Mouse (Mus musculus): ENCODE measurements around the gene Unk. TPM values are rescaled to one million over a fixed set of nuclear protein-coding genes. Genes with fewer than 3 reads are reported as not detected.

Gene Unk
- polyA plus RNA-seq, 1 experiment from 2014 or later: 24.9 TPM

DNA sequence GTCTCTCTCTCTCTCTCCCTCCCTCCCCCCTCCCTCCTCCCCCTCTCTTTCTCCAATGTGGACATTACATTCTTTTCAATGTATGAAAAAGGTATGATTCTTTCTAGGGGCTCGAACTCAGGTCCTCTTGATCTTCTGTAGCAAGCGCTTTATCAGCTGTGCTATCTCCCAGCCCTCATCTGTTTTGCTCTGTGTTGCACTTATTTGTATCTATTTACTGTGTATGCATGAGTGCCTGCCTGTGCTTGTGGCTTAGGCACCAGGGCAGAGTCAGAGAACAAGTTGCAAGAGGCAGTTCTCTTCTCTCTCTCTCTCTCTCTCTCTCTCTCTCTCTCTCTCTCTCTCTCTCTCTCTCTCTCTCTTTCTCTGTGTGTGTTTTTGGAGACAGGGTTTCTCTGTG lies 74.9 kb downstream of the Unk start:
- CTCF ChIA-PET: interaction anchor here (1.0 to 1.5 kb wide), 2 partner anchors 13 to 14 kb away, joined by 3 to 4 read pairs; no protein-coding TSS in a partner anchor
- ATAC-seq (no peak), DNase-seq (ENCODE audit: low read depth, low spot score) (no peak)
- no peak for TF ChIP-seq CTCF (IDR thresholded peaks at IDR 0.05)
- H3K27me3 ChIP-seq: no peaks in the 10 kb centered on the region
- in situ Hi-C loops (cut with MboI; ENCODE audit: low pct_unique_long_range_greater_than_20kb): no loop called here
- POLR2A ChIA-PET: interaction anchor here (0.5 to 1.4 kb wide), 4 partner anchors 17 to 120 kb away, joined by 3 to 6 read pairs (median 4); no protein-coding TSS in a partner anchor

- in situ Hi-C loops (cut with MboI; ENCODE audit: low pct_unique_long_range_greater_than_20kb): no loop called here
- no peak for ATAC-seq
- H3K27me3 ChIP-seq: no peaks in the 10 kb centered on the region
- TF ChIP-seq CTCF (IDR thresholded peaks at IDR 0.05): no peak
- ChIA-PET POLR2A (interaction anchor here (2.4 kb wide), 1 partner anchor 8 kb away, joined by 13 read pairs; no protein-coding TSS in a partner anchor), CTCF (interaction anchor here (1.5 to 2.0 kb wide), 2 partner anchors 8 to 15 kb away, joined by 4 to 8 read pairs; no protein-coding TSS in a partner anchor)
- DNase-seq (ENCODE audit: low read depth, low spot score): no peak
Measured at GRCm38 (mm10) chr11:116106154-116106962, 76.2 kb downstream of the Unk start.

DNA sequence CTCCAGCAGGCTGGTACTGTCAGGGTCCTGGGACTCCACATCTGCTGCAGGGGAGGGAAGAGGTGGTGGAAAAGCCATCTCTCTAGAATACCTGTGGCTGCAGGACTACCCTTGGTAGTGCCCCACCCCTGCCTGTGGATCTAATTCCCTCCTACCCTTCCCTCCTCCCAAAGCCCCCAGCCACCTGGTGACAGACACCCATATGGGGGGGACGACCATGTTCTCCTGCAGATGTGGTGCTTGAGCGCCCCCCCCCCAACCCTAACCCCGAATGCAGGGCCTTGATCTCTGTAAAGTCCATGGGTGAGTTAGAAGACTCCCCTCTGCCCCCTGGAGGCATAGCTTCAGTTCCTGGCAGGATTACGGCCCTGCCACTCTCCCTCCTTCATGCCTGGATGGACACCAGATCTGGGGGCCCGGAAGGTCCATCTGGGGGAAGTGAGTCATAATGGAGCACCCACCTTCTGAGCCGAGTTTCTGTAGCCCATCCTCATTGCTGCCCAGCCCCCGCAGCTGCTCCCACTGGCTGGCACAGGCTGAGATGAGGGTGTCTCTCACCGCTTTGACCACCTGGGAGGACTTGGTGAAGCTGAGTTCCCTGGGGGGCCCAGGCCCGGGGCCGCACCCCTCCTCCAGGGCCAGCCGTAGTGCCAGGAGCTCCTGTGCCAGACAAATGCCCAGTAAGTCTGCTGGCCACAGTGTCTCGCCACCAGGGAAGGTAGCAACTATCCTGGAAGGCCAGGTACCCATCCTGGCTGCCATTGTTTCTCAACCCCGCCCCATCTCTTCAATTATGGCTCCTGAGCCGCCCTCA lies 77.0 kb downstream of the Unk start:
- in situ Hi-C loops (cut with MboI; ENCODE audit: low pct_unique_long_range_greater_than_20kb): no loop called here
- CTCF ChIA-PET: interaction anchor here (1.0 to 2.0 kb wide), 3 partner anchors 9 to 18 kb away, joined by 3 to 8 read pairs (median 4); no protein-coding TSS in a partner anchor
- no peak for DNase-seq (ENCODE audit: low read depth, low spot score)

DNA sequence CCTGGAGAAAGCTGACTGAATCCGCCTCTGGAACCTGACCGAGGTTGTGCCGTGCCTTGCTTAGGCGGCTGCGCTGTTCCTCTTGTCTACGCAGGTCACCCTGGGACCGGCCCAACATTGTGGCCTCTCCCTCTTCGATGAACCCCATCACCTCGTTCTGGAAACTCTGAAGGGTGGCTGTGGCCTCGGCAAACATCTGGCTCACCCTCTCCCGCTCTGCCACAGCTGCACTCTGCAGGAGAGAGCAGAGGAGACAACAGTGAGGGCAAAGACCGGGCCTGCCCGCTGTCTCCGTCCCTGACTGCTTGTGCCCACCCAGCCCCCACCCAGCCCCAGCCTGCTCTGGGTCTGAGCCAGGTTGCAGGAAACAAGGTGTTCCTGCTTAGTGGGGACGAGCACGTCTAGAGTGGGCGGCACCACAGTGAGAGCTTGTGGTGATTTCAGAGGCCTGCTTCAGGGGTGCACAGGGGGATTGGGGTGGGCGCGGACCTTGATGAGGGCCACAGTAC lies 77.7 kb downstream of the Unk start:
- ATAC-seq (no peak), DNase-seq (ENCODE audit: low read depth, low spot score) (no peak)
- ChIA-PET POLR2A (interaction anchor here (1.0 to 2.4 kb wide), 4 partner anchors 8 to 21 kb away, joined by 3 to 13 read pairs (median 8); no protein-coding TSS in a partner anchor), CTCF (interaction anchor here (1.0 to 2.0 kb wide), 3 partner anchors 10 to 19 kb away, joined by 3 to 8 read pairs (median 4); no protein-coding TSS in a partner anchor)
- in situ Hi-C loops (cut with MboI; ENCODE audit: low pct_unique_long_range_greater_than_20kb): no loop called here
- no peak for TF ChIP-seq CTCF (IDR thresholded peaks at IDR 0.05)
- H3K27me3 ChIP-seq: no peaks in the 10 kb centered on the region

More for the DNA sequence above, 77.0 kb downstream of the Unk start:
- POLR2A ChIA-PET: interaction anchor here (0.6 to 2.4 kb wide), 3 partner anchors 9 to 145 kb away, joined by 3 to 13 read pairs (median 4); no protein-coding TSS in a partner anchor
- H3K27me3 ChIP-seq: no peaks in the 10 kb centered on the region
- no peak for TF ChIP-seq CTCF (IDR thresholded peaks at IDR 0.05)
- ATAC-seq: no peak

GRCm38 (mm10) chr11:116108464-116109137 lies 78.5 kb downstream of the Unk start:
- POLR2A ChIA-PET: interaction anchor here (0.6 to 2.4 kb wide), 7 partner anchors 9 to 86 kb away, joined by 3 to 13 read pairs (median 5); no protein-coding TSS in a partner anchor
- in situ Hi-C loops (cut with MboI; ENCODE audit: low pct_unique_long_range_greater_than_20kb): no loop called here
- no peak for DNase-seq (ENCODE audit: low read depth, low spot score)
- CTCF ChIA-PET: interaction anchor here (1.1 to 1.3 kb wide), 2 partner anchors 18 to 21 kb away, joined by 3 read pairs; partner anchors contain the start of gene Wbp2
- no peaks in the 10 kb centered on the region for H3K27me3 ChIP-seq
- TF ChIP-seq CTCF (IDR thresholded peaks at IDR 0.05): no peak
- no peak for ATAC-seq

GRCm38 (mm10) chr11:116109441-116110081 lies 79.4 kb downstream of the Unk start:
- H3K27me3 ChIP-seq: no peaks in the 10 kb centered on the region
- ATAC-seq (peak; percentile 24), DNase-seq (ENCODE audit: low read depth, low spot score) (no peak)
- ChIA-PET CTCF (interaction anchor here (1.0 to 2.9 kb wide), 4 partner anchors 12 to 22 kb away, joined by 3 to 18 read pairs (median 4); partner anchors contain the start of gene Wbp2), POLR2A (interaction anchor here (0.6 to 2.3 kb wide), 6 partner anchors 10 to 87 kb away, joined by 3 to 12 read pairs (median 4); no protein-coding TSS in a partner anchor)
- TF ChIP-seq CTCF (IDR thresholded peaks at IDR 0.05): no peak
- in situ Hi-C loops (cut with MboI; ENCODE audit: low pct_unique_long_range_greater_than_20kb): no loop called here

DNA sequence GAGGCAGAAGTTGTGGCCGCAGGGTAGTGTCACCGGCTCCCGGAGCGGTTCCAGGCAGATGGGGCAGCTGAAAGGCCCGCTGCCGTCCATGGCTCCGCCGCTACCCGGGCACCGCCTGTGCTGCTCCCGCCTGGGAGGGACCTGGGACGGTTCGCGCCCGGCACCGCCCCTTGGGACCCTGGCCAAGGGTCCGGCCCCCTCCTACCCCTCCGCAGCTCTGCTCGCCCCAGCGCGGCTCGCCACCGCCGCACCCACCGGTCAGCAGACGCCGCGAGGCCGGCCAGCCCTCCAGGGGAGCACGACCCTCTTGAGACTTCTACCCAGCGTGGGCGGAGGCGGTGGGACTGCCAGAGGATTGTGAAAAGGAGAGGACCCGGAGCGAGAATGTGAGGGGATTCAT lies 80.0 kb downstream of the Unk start:
- ChIA-PET CTCF (interaction anchor here (1.0 to 2.9 kb wide), 3 partner anchors 11 to 19 kb away, joined by 4 to 18 read pairs (median 4); partner anchors contain the start of gene Trim47), POLR2A (interaction anchor here (1.0 to 2.3 kb wide), 5 partner anchors 10 to 88 kb away, joined by 3 to 12 read pairs (median 5); no protein-coding TSS in a partner anchor)
- in situ Hi-C loops (cut with MboI; ENCODE audit: low pct_unique_long_range_greater_than_20kb): no loop called here
- TF ChIP-seq CTCF (IDR thresholded peaks at IDR 0.05): no peak
- ATAC-seq (peak; percentile 55), DNase-seq (ENCODE audit: low read depth, low spot score) (no peak)
- H3K27me3 ChIP-seq: no peaks in the 10 kb centered on the region

- POLR2A ChIA-PET: interaction anchor here (1.0 to 1.9 kb wide), 4 partner anchors 9 to 77 kb away, joined by 3 to 5 read pairs (median 4); no protein-coding TSS in a partner anchor
- H3K27me3 ChIP-seq: no peaks in the 10 kb centered on the region
- in situ Hi-C loops (cut with MboI; ENCODE audit: low pct_unique_long_range_greater_than_20kb): no loop called here
- TF ChIP-seq CTCF (IDR thresholded peaks at IDR 0.05): no peak
- no peak for DNase-seq (ENCODE audit: low read depth, low spot score)
- CTCF ChIA-PET: interaction anchor here (1.0 to 2.9 kb wide), 2 partner anchors 11 to 16 kb away, joined by 4 to 18 read pairs; partner anchors contain the start of gene Trim47
- peak; percentile 3 for ATAC-seq
Measured at GRCm38 (mm10) chr11:116110540-116110939, 80.4 kb downstream of the Unk start.

Other genes with a start within 250 kb of the Unk start
- 29.7 TPM for gene Caskin2, start 216.7 kb upstream of the Unk start, polyA plus RNA-seq (2021)
- 52.3 TPM for gene Tsen54, start 215.6 kb upstream of the Unk start, polyA plus RNA-seq (2021)
- 163 TPM for gene Llgl2, start 206.3 kb upstream of the Unk start, polyA plus RNA-seq (2021)
- gene Myo15b, start 171.9 kb upstream of the Unk start, polyA plus RNA-seq (2021): 1.4 TPM
- gene Smim5, start 130.4 kb upstream of the Unk start, polyA plus RNA-seq (2021): 1.6 TPM
- 0.53 TPM for gene Smim6, start 118.3 kb upstream of the Unk start, polyA plus RNA-seq (2021)
- 46.3 TPM for gene Sap30bp, start 97.0 kb upstream of the Unk start, polyA plus RNA-seq (2021)
- 20.9 TPM for gene Recql5, start 96.8 kb upstream of the Unk start, polyA plus RNA-seq (2021)
- 0.06 TPM for gene Itgb4, start 55.6 kb upstream of the Unk start, polyA plus RNA-seq (2021)
- 100 TPM for gene Galk1, start 17.6 kb upstream of the Unk start, polyA plus RNA-seq (2021)
- 1,066 TPM for gene H3f3b, start 2.4 kb upstream of the Unk start, polyA plus RNA-seq (2021)
- gene Unc13d, start 47.6 kb downstream of the Unk start, polyA plus RNA-seq (2021): 0.33 TPM
- 255 TPM for gene Wbp2, start 56.7 kb downstream of the Unk start, polyA plus RNA-seq (2021)
- 76.1 TPM for gene Trim47, start 96.9 kb downstream of the Unk start, polyA plus RNA-seq (2021)
- gene Trim65, start 100.8 kb downstream of the Unk start, polyA plus RNA-seq (2021): 10.1 TPM
- 89.7 TPM for gene Mrpl38, start 108.5 kb downstream of the Unk start, polyA plus RNA-seq (2021)
- gene Fbf1, start 137.8 kb downstream of the Unk start, polyA plus RNA-seq (2021): 49.2 TPM
- 53.6 TPM for gene Ten1, start 168.5 kb downstream of the Unk start, polyA plus RNA-seq (2021)
- gene Acox1, start 168.7 kb downstream of the Unk start, polyA plus RNA-seq (2021): 67.1 TPM
- 0.05 TPM for gene Evpl, start 207.8 kb downstream of the Unk start, polyA plus RNA-seq (2021)
- 90.1 TPM for gene Srp68, start 243.9 kb downstream of the Unk start, polyA plus RNA-seq (2021)

Measured in Patski (cell line).